Mouse (Mus musculus) liver, postnatal 0 days (tissue): ENCODE measurements around the gene Rbpj.

Experiments
- CTCF ChIP-seq: sonication (generic); IDR thresholded peaks from 2 replicates; pipeline ENCODE4 v1.5.1; 2016; ENCODE audit warnings: antibody characterized with exemption, low read depth
- EP300 ChIP-seq: IDR thresholded peaks from 2 replicates; pipeline ENCODE4 v1.6.1; 2016; ENCODE audit warnings: antibody characterized with exemption, low read depth, mild to moderate bottlenecking

- no peak for TF ChIP-seq CTCF
- no peak for TF ChIP-seq EP300
These were observed 218.0 kb downstream of the Rbpj start for GRCm38 (mm10) chr5:53683916-53684315.
